Mouse (Mus musculus): ENCODE results near the gene Dph7.
"Not testable (repeated sequence)": the region's sequence is repeated elsewhere in the genome, so short reads cannot be mapped to it uniquely, and the experiment has no call there.

The Dph7 gene

DNA sequence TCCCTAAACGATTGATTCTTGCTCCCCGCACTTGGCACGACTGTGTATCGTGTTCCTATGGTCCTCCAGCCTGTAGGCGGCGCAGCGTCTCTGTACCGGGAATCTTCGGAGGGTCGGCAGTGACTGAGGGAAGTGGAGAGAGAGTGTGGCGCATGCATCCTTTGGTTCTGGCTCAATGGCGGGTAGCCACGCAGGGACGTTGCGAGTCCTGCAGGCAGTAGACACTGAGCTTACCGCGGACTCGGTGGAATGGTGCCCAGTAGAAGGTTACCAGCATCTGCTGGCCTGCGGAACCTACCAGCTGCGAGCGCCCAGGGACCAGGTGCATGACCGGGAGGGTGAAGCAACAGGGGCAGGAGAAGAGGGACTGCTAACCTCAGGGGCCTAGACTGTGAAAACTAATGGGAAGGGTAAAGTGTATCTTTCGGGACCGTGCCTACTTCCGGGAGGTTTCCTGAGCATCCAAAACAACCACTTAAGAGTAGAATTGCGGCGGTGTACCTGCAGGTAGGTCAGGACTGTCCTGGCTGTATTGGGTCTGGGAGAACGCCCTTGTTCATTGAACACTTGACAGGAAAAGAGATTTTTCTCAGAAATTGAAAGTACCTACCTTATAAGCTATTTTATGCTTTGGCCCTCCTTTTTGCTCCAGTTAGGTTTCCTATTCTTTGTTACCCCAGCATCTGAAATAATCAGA, at the start of gene Dph7:
Gene Dph7 (plus strand): TSS at position 97 of the 697 bp plus-strand sequence.
- in situ Hi-C loops (cut with MboI, MseI): no loop called here

DNA sequence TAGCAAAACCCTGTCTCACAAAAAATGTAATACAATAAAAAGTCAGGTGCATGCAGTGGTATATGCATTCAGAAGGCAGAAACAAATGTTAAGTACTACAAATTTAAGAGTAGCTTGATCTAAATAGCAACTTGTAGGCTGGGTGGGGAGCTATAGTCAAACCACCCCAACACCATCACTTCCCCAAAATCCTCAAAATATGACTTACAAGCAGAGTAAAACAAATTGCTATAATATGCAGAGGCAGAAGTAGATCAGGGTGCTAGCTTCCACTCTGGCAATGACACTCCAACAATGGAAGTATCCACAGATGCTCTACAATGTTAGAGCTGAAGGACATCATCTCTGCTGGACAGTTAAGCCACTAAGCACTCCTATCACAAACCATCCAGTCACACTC, 49.6 kb upstream of the Dph7 start:
- in situ Hi-C loops (cut with MboI, MseI): no loop called here

DNA sequence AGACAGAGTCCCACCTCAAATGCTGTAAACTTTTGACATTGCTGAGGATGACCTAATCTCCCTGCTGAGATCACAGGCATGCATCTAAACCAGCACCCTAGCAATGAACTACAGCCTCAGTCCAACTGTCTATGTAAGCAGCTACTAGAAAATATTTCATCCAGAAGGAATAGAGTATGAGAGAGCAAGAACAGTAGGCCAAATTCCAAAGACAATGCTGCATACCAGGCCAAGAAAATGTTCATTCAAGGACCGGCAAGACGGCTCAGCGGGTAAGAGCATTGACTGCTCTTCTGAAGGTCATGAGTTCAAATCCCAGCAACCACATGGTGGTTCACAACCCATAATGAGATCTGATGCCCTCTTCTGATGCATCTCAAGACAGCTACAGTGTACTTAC, 47.4 kb upstream of the Dph7 start:
- in situ Hi-C loops (cut with MboI, MseI): no loop called here

DNA sequence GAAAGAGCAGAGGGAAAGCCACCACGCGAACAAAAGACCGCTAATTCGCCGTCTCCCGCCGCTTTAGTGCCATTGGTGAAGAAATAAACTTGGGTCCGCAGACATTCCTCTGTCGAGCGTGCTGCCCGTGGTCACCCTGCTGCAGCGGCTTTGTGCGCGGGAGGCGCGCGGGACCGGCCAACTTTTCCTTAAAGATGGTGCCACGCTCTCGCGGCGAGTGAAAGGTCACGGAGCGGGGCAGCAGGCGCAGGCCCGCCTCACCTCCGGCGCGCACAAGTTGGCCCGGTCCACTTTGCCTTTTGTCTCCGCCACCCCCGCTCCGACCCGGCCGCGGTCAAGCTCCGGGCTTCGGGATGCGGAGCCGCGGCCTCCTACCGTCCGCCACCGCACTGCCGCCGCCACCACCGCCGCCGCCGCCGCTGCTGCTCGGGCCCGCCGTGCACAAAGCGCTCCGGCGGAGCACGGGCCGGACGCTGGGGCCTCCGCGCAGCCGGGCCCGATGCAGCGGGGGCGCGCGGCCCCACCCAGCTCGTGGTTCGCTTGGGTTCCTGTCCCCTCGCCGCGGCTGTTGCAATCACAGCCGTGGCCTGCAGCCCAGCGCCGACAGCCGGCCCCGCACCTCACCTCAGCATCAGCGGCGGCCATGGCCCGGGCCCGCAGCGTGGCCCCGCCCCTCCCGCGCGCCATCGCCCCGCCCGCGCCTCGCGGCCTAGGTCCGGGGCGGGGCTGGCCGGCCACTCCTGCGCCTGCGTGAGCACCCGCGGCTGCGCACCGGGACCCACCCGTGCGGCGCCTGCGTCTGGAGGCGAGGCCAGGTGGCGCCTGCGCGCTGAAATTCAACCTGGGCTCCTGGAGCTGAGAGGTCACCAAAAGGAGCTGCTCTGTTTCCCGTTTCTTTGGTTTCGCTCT, 43.0 kb upstream of the Dph7 start, which contains the start of gene Ehmt1:
Gene Ehmt1 (minus strand): TSS at position 685 of the 909 bp plus-strand sequence.
- in situ Hi-C loops (cut with MboI, MseI): no loop called here

DNA sequence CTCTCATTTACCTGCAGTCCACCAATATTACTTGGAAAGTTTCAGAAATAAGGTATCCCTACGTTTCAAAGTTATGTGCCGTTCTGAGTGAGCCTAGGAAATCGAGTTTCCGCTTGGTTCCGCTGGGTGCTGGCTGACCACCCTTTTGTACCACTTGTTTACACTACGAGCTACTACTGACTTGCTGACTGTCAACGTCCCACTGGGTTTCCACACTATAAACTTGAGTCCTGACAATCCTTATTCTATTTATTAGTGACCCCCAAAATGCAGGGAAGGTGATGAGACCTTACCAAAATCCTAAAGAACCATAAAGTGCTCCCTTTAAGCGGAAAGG, 42.4 kb upstream of the Dph7 start:
- in situ Hi-C loops (cut with MboI, MseI): no loop called here

DNA sequence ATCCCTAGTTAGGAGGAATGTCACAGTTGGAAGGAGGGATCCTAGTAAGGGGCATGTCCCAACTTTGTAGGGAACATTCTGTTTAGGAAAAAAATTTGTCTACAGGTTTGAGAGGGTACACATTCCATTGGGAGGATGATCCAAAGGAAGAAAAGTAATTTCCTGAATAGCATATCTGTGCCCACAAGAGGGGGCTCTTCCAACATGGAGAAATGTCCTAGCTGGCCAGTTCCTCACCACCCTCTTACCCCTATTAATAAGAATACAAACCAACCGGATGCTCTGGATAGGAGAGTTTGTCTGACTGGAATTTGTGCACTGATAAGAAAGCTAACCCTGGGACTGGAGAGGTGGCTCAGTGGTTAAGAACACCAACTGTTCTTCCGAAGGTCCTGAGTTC, 38.6 kb upstream of the Dph7 start:
- in situ Hi-C loops (cut with MboI, MseI): no loop called here

DNA sequence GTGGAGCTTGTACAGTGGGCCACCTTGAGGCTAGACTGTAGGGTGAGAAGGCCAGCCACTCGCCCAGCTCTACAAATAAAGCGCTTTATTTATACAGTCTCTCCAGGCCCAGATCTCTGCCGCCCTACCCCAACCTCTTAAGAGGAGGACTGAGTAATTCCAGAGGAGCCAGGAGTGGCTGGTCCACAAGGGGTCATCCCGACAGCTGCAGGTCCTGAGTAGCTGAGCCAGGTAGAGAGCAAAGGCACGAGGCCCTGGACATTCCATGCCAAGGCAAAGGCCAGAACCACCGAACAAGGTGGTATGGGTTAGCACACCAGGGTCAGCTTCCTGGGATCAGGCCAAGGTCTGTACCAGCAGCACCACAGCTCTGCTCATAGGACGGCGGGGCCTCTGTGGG, 36.9 kb upstream of the Dph7 start:
- in situ Hi-C loops (cut with MboI, MseI): no loop called here

DNA sequence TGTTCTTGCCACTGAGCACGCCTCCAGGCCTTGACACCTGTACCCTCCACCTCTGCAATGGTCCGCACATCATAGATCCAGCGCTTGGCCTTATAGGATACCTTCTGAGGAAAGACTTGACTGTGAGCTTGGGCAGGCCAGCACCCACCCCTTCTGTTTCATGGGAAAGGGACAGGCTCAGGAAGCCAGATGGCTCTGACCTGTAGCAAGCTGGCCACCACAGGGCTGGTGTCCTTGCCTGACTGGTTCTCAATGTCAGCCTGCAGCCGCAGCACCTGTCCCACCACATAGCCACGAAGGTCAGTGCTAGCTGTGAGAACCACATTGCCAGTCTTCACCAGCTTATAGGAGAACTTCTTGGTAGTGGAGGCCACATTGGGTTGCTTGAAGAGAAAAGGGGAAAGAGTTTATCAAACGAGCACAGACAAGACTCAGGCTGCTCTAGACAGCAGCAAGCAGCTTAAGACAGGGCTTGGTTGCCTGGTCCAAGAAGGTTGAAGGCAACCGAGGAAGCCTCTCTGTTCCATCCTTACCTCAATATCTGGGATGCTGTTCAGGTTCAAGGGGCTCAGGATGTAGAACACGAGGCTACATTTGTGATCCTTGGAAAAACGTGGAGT, 35.7 kb upstream of the Dph7 start:
- in situ Hi-C loops (cut with MboI, MseI): no loop called here

DNA sequence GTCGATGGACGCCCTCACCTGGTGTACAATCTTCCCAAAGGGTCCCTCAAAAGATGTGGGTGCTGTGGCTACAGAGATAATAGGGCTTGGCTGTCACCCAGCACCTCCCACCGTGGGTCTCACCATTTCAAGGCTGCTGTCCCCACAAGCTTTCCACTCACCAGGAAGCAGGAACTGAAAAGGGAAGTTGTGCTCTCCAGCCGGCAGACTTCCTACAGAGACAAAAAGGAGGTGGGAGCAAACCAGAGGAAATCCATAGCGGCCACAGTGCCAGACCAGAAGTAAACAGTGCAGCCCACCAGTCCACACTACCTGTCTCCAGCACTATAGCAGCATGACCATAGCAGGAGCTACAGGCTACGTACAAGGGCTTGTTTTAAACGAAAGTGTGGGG, 35.2 kb upstream of the Dph7 start:
- in situ Hi-C loops (cut with MboI, MseI): no loop called here

DNA sequence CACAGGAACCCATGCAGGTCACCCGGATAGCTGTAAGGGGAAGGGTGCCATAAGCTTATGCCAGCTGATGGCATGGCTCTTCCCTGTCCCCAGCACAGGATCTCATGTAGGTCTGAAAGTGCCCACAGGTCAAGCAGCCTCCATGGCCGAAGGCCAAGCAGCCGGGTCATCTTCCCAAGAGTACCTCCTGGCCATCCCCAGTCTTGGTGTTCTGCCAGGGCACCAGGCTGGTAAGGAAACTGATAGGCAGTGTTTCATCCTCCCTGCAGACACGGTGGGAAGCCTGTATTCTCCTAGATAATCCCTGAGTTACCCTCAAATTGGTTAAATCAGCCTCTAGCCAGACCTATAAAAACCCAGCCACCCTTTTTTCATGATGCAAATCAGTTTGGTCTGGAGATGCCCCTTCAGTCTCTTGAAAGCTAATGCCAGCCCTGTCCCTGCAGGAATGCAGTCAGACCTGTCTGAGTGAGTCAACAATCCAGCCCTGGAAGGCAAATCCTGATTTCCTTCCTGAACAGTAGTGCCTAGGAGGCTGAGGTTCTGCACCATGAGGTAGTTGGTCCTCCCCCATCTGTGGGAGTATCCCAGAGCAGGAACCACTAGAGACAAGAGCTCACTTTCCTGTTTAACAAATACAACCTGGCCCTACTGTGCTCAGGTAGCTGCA, 34.3 kb upstream of the Dph7 start:
- in situ Hi-C loops (cut with MboI, MseI): no loop called here

DNA sequence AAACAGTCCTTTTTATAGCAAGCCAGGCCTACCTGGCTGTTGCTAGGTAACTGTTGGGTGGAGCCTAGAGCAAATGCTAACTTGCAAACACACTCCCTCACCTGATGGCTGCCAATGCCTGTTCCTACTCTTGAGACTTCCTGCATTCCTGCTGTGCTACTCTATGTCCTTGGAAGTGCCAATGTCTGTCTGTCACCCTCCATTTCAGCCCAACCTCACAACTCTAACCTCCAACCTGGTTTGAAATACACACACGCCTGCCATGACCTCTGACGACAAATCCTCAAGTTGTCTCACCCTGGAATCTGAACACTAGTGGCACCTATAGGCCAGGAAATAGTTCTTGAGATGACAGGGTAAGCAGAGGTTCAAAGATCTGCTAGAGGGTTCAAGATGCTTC, 33.1 kb upstream of the Dph7 start:
- in situ Hi-C loops (cut with MboI, MseI): no loop called here

DNA sequence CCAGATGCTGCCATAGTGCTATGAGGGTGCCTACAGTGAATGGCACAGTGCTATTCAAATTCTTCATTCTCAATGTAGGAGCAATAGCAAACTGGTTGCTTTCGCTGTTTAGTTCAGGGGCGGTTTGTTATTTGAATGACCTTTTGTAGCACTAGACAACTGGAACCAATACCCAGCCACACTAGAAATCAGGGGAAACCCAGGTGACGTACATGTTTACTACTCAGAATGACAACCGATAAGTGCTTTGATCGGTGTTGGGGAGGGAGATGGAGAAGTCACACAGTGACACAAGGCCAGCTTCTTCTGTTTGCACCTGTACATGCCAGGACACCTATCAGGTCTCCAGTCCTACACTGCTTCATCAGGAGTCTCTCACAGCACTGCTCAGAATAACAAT, 32.6 kb upstream of the Dph7 start:
- in situ Hi-C loops (cut with MboI, MseI): no loop called here

DNA sequence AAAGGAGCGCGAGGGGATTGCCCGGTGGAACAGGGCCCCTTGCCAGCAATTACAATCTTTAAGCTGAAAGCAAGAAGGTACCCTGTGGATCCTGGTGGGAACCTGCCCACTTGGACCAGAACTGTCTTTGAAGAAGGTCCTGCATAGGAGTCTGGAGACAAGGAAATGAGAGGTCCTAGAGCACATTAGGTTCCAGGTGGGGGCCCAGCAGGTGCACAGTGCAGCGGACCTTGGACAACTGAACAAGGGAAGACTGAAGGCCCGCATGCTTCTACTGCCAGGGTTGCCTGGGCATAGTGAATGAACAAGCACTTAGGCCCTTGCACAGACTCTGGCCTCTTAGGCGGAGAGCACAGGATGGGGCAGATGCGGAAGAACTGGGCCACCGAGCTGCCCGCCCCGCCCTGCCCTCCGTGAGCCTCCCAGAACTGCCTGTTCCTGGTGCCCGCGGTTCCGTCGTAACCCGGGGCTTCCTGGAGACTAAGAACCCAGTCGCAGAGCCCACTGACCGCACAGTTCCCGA, 27.7 kb upstream of the Dph7 start:
- in situ Hi-C loops (cut with MboI, MseI): no loop called here

DNA sequence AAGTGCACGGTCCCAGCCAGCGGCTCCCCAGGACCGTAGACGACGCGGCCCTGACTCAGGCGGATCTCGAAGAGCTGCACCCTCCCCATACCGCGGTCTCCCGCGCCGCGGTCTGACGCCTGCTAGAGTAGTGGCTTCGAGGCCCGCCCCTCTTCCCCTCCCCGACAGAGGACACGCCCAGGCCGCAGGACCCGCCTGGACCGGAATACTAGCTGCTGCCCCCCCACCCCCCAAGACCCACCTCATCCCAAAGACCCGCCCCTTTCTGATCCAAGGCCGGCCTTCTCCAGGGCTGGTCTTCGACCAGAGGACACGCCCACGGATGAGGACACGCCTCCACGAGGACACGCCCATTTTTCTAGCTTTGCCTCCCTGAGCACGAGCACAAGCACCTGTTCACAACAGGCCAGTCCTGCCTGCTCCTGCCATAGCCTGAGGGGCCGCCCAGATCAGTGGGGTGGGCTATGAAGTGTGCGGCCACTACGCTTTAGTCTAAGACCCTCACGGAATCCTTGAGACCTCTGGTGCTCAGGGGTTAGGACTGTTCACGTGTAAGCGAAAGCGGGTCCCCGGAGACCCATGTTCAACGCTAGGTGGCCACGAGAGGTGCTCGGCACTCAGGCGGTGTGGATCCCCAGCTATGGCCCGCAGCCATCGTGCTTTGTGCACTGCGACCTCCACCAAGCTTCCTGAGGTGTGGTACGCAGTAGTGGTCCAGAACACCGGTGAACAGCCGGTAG, 27.0 kb upstream of the Dph7 start, which contains the start of gene Arrdc1:
Gene Arrdc1 (minus strand): TSS at position 196 of the 740 bp plus-strand sequence.
- in situ Hi-C loops (cut with MboI, MseI): no loop called here

DNA sequence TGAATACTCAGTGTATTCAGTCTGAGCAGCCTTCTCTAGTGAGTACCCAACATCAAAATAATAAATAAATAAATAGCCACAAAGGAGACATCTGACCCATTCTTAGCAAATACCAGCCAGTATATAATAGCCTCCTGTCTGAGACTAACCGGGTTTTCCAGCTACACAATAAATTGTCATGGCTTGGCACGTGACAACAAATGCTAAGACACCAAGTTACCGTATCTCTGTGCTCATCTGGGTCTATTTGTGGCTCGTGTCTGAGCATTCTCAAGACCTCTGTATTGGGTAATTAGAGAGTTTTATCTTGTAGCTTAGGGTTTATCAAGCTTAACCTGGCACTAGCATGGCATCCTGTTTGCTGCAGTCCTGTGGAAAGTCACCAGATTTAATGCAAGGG, 20.1 kb upstream of the Dph7 start:
- in situ Hi-C loops (cut with MboI, MseI): no loop called here

DNA sequence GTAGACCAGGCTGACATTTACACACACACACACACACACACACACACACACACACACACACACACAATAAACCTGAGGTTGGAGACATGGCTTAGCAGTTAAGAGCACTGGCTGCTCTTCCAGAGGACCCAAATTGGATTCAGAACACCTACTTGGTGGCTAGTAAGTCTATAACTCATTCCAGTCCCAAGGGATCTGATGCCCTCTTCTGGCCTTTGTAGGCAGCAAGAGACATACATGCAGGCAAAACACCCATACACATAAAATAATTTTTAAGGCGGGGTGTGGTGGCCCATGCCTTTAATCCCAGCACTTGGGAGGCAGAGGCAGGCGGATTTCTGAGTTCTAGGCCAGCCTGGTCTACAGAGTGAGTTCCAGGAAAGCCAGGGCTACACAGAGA, 17.9 kb upstream of the Dph7 start:
- in situ Hi-C loops (cut with MboI, MseI): not testable (repeated sequence)

DNA sequence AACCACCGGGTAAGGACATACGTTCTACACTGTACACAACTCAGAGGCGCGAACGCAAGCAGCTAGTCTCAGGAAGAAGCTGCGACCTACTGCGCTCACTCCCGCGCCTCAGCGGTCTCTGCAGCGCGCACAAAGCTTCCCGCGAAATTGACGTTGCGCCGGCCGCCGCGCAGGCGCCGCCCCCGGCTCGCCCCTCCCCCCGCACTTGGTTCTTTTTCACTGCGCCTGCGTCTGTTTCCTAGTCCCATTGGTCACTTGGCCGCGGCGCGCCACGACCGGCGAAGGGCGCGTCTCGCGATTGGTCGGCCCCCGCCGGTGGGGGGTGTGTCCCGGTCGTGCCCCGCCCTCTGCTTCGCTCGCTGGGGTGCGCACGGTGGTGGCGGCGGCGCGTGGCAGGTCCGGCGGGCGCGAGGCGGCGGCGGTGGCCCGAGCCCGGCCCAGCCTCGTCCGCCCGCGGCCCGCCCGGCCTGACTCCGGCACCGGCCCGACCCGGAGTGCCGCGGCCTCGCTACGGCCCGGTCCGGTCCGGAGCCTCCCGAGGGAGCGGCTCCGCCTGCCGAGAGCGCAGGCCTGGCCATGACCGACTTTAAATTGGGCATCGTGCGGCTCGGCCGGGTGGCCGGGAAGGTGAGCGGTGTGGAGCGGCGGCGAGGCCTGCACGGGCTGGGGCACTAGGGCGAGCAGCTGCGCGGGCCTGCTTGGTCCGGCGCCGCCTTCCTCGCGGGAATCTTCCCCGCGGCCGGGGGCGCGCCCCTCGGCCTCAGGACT, 12.6 kb upstream of the Dph7 start, which contains the start of gene Zmynd19:
Gene Zmynd19 (plus strand): TSS at position 372 of the 768 bp plus-strand sequence.
- in situ Hi-C loops (cut with MboI, MseI): no loop called here

DNA sequence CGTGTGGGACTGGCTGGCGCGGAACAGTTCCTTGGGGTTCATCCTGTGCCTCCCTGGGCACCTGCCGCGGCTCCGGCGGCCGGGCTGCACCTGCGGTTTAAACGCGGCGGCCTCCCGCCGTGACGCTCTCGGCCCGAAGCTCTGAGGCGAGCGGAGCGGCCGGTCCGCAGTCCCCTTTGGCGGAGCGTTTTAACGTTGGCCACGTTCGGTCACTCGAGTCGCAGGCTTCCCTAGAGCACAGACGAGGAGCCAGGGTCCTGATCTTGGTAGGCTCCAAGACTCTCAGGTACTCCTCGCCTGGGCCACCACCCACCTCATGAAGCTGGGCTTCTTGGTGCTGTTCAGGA, 12.0 kb upstream of the Dph7 start:
- in situ Hi-C loops (cut with MboI, MseI): no loop called here

DNA sequence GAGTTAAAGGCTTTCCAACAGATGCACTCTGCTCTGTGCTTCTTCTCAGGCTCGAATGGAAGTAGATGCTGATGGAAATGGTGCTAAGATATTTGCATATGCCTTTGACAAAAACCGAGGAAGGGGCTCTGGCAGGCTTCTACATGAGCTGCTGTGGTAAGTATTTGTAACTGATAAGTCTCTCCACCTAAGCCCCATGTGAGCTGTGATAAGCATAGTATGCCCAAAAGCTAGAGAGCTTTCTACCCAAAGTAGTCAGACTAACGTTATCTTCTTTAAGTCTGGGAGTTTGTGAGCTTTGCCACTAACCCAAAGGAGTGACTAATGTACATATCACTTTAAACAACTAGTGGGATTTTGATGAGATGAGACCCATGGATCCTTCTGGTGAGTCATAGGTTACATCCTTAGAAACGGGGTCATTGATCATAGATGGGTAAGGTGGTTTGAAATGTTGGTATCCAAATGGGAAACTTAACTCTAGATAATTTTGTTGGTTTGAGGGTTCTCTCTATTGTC, 9.6 kb upstream of the Dph7 start:
- in situ Hi-C loops (cut with MboI, MseI): no loop called here

DNA sequence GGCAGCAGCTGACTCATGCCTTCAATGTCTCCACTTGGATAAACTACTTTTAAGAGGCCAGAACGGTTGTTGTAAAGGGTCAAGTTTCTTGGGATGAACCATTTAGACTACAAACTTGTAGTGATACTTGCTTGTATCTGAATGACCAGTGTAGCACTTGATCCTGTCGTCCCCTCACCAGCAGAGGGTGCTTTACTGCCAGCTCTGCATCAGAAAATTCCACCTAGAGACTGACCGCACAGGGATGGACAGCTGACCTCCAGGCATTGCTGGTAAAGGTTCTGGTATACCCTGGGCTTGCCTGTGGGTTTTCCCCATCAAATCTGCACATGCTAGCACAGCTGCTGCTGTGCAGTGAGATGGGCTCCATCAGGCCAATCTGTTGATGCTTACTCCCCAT, 1.3 kb upstream of the Dph7 start:
- in situ Hi-C loops (cut with MboI, MseI): no loop called here

Measured in T-helper 2 cell (primary cell).